Mouse (Mus musculus) gastrocnemius, adult 2 months (tissue): ENCODE data around the gene Miox. TPM values are rescaled to one million over a fixed set of nuclear protein-coding genes. Genes with fewer than 3 reads are reported as not detected.

Experiments used
- DNase-seq: peaks from one replicate; pipeline ENCODE4 v3.0.0; 2022
- H3K27ac ChIP-seq: fragments of 200-600 bp; 2 replicates; pipeline ENCODE4 v1.8.1; 2022; ENCODE audit warnings: mild to moderate bottlenecking
- H3K4me3 ChIP-seq: fragments of 200-600 bp; 2 replicates; pipeline ENCODE4 v1.8.1; 2022; ENCODE audit warnings: mild to moderate bottlenecking, moderate library complexity
- CTCF ChIP-seq: fragments of 200-600 bp; IDR thresholded peaks from 2 replicates; pipeline ENCODE4 v1.8.1; 2022; ENCODE audit warnings: antibody characterized with exemption, mild to moderate bottlenecking, moderate library complexity
- intact Hi-C: fragments of 180-260 bp; cut with DNase I; formaldehyde crosslinking; loops from one replicate; pipeline ENCODE4 v1.15.1; 2025
- long read RNA-seq, 2 experiments: library from polyadenylated mRNA; stranded (forward); transcript quantifications; one replicate each; pipeline ENCODE4 v2.0.0; 2021
- total RNA-seq, 2 experiments: library from RNA; stranded (reverse); gene quantifications; 2 replicates each; pipeline ENCODE4 v1.2.3; 2021

The Miox gene
- total RNA-seq = not detected
- long read RNA-seq, experiment 1 = 0 reads
- long read RNA-seq, experiment 2 = 0 reads

DNA sequence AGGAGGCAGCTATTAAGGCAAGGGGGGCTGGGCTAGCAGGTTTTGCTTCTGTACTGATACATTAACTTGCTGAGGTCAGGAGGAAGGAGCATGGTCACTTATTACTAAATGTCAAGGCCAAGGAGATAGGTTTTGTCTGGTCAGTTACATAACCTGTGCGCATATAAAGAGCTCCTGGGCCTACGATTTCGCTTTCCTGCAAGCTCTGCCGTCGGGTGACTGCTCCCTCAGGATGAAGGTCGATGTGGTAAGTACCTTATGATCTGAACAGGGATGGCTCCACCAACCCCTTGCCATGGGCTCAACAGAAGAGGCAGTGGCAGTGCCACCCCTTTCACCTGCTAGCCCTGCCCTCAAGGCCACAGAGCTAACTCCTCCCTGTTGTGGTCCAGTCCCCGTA, at the start of gene Miox:
Gene Miox (plus strand): TSS at position 128 of the 400 bp plus-strand sequence.
- DNase-seq = no peak
- Histone ChIP-seq H3K27ac (no peak within 1 kb of the TSS), H3K4me3 (no peak within 1 kb of the TSS)
- no peak for TF ChIP-seq CTCF
- intact Hi-C loops = no loop called here

DNA sequence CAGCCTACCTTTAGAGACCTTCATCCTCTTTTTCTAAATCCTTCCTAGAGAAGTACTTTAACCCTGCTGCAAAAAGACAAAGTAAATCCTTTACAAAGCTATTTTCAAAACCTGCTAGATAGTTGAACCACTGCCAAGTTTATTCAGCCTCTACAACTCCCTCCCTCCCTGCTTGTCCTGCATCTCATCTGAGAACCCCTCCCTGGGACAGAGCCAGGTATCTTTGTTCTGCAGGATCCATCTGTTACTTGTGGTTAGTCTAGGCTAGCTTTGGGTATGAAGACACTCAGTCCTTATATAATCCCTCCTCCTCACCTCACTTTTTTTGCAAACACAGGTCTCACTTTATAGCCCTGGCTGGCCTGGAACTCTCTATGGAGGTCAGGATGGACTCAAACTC, 49.2 kb upstream of the Miox start:
- DNase-seq = peak; percentile 8
- TF ChIP-seq CTCF = no peak
- no peak overlapping the region for H3K27ac ChIP-seq
- intact Hi-C loops = no loop called here
- no peak overlapping the region for H3K4me3 ChIP-seq

DNA sequence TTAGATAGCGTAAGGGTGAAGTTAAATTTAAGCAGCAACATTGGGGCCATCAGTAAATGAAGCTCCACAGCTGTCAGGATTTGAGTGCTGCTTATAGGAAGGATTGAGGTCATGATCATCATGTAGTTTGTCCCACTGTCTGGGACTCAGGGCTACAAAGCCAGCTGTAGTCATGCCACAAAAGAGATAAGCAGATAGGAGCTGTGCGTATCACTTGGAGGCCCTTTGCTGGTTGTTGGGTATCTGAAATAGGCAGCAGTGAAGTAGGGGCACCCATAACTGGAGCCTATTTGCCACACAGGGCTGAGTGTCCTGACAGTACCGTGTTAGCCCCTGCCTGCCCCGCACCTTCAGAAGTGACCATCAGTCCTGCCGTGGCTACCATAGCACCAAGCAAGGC, 48.7 kb upstream of the Miox start:
- no peak for TF ChIP-seq CTCF
- Histone ChIP-seq H3K4me3 (no peak overlapping the region), H3K27ac (no peak overlapping the region)
- peak; percentile 12 for DNase-seq
- intact Hi-C loops = no loop called here

DNA sequence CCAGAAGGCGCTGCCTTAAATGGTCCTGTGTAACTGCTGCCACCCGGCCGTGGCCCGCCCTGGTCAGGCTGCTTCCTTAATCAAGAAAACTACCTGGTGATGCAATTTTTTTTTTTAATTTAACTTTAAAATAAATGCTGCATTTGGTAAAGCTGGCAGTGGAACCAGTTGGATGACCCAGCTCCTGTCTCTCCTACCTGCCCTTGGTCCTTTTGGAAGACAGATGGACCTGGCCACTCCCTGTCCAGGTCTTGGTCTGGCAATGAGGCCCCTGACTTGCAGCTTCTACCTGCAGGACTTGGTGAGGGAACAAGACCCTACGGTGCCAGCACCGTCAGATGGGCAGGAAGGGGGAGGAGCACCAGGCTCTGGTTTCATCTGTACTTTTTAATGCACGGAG, 48.1 kb upstream of the Miox start:
- Histone ChIP-seq H3K27ac (no peak overlapping the region), H3K4me3 (no peak overlapping the region)
- intact Hi-C loops = no loop called here
- TF ChIP-seq CTCF = no peak
- DNase-seq = no peak

DNA sequence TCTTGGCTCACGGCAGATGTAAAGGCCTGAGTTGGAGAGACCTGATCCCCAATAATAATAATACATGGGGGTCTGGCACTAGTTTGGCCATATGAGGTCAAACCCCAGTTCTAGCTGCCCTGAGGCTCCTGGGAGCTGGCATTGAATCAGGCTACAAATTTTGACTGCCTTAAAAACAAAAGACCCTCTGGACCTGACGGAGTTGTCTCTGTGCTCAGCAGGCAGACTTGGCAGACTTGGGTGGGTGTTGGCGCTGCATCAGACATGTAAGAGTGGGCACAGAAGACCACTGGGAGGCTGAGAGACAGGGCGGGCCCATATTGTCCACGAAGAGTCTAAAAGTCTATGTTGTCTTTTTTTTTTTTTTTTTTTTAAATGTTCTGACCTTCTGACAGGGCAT, 47.6 kb upstream of the Miox start:
- H3K27ac ChIP-seq = no peak overlapping the region
- intact Hi-C loops = no loop called here
- H3K4me3 ChIP-seq = no peak overlapping the region
- no peak for TF ChIP-seq CTCF
- DNase-seq = no peak

DNA sequence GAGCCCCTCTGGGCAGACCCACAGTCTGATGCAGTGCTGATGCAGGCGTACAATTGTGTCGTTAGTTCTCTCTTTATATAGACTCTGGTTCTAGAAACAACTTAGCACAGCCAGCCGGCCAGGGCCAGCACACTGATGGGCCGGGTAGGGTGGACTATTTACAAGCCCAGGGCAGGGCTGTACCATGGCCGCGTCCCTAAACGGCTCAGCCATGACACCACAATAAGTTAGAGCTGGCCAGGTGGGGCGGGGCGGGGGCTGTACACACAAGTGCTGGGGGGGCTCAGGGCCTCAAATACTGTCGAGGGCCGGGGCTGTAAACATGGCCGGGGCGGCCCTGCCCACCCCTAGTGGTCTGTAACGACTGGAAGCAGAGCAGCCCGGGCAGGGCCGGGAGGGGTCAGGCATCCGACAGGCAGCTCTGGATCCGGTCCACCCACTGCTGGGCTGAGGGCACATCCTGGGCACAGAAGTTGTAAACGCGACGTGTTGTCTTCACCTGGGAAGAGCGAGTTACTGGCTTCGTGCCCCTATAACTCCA, 45.9 kb upstream of the Miox start:
- intact Hi-C loops = no loop called here
- H3K4me3 ChIP-seq = no peak overlapping the region
- H3K27ac ChIP-seq = no peak overlapping the region
- DNase-seq = no peak
- no peak for TF ChIP-seq CTCF

DNA sequence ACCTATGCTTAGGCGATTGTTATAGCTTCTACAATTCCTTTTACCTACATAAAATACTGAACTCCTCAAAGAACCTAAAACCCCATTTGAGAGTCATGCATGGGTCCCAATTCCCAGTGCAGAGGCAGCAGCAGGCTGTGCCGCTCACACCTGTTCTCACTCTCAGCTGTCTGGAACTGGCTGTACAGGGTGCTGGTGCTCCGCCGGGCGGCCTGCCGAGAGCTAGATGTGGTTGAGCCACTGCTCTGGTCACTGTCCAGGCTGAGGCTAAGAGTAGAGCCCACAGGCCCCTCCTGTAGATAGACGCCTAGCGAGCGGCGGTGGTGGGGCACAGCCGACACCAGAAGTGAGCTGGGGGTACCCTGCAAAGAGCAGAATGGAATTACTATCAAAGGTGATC, 44.7 kb upstream of the Miox start:
- H3K4me3 ChIP-seq = no peak overlapping the region
- DNase-seq = no peak
- intact Hi-C loops = no loop called here
- no peak overlapping the region for H3K27ac ChIP-seq
- no peak for TF ChIP-seq CTCF

DNA sequence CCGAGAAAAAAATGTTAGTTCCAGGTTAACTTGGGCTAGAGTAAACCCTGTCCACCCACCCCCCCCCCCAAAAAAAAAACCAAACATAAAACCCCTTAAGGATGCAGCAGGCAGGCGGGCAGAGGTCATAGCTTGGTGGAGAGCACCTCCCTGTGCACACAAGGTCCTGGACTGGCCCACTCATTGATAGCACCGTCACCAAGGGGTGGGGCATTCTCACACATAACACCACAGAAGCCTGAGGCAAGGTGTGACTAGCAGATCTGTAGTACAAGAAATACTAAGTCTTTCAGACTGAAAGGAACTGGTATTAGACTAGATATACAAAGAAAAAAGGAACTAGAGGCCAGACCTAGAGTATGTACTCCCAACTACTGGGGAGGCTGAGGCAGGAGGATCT, 42.7 kb upstream of the Miox start:
- no peak for TF ChIP-seq CTCF

DNA sequence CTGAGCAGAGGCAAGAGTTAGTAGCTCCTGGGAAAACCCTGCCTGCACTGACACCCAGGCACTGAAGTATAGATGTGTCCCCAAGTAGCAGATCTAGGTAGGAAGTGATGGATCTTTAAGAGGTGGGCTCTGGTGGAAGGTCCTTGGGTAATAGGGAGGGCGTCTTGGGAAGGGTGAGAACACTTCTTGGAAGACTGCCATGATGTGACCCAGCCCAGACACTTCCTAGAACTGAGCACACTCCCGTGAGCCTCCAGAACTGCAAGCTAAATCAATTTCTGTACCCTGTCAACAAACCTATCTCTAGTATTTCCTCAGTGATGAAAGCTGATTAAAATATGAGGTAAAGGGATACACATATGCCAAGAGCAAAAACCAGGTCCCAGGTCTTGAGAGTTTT, 41.4 kb upstream of the Miox start:
- intact Hi-C loops = no loop called here
- TF ChIP-seq CTCF = no peak

More for the DNA sequence above, 42.7 kb upstream of the Miox start:
- no peak overlapping the region for H3K4me3 ChIP-seq
- intact Hi-C loops = no loop called here
- no peak for DNase-seq
- no peak overlapping the region for H3K27ac ChIP-seq

DNA sequence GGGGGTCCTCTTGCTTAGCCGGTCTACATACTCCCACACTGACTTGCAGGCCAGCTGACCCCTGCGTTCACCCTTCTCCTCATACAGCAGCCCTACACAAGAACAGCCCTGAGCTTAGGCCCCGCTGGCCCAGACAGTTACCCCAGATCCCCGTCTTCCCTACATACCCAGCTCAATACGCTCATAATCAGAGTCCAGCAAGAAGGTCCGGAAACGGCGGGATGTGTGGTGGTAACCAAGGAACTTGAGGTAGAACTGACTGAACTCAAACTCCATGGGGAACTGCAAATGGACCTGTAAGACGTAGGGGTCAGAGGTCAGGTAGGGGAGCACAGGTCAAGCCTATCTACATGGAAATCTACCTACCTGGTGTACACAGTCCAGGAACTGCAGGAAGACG, 40.4 kb upstream of the Miox start:
- no peak overlapping the region for H3K4me3 ChIP-seq
- intact Hi-C loops = no loop called here
- DNase-seq = no peak
- no peak for TF ChIP-seq CTCF
- no peak overlapping the region for H3K27ac ChIP-seq

More for the DNA sequence above, 41.4 kb upstream of the Miox start:
- no peak for DNase-seq
- no peak overlapping the region for H3K27ac ChIP-seq
- no peak overlapping the region for H3K4me3 ChIP-seq

DNA sequence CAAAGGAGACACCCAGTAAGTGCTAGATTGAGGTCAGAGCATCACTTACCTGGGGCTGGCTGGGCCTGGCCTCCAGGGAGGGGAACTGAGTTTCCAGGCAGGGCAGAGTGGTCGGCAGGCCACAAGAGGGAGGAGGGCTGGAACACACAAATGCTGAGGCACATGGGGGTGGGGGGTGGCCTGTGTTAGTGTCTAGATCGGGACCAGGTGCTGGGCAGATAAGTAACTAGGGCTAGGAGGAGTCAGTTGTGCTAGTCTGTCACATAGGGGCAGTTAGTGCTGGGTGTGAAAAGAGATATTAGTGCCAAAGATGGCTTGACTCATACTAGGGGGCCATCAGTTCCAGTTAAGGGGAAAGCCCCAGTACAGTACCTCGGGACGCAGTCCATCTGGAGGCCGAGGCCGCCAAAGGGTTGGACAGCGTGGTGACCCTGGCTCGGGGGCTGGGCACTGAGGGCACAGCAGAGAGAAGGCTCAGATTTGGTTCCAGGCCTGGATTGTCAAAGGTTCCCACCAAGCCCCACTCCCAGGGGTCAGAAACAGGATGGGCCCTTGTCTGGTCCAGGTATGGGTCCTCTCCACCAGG, 38.5 kb upstream of the Miox start:
- no peak overlapping the region; the same call in 1 of the 2 replicates for H3K27ac ChIP-seq
- intact Hi-C loops = no loop called here
- no peak for TF ChIP-seq CTCF
- no peak for DNase-seq
- H3K4me3 ChIP-seq = no peak overlapping the region

DNA sequence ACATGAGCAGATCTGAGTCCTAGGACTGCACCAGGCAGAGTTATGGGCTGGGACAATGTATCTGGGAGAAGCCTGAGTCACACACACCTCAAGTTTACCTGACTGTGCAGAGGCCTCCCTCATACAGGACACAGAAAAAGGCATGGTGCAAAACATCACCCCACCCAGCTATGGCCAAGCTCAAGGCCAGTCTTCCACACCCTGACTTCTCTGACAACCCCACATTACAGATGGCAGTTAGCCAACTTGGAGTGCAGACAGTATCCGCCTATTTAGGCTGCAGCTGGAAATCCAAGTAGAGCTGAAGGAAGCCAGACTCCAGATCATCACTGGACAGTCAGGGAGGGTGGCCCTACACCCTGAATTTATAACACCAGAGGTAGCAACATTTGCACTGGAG, 37.7 kb upstream of the Miox start:
- no peak overlapping the region for H3K4me3 ChIP-seq
- TF ChIP-seq CTCF = no peak
- peak; percentile 63 for DNase-seq
- H3K27ac ChIP-seq = no peak overlapping the region; the same call in 1 of the 2 replicates
- intact Hi-C loops = no loop called here

DNA sequence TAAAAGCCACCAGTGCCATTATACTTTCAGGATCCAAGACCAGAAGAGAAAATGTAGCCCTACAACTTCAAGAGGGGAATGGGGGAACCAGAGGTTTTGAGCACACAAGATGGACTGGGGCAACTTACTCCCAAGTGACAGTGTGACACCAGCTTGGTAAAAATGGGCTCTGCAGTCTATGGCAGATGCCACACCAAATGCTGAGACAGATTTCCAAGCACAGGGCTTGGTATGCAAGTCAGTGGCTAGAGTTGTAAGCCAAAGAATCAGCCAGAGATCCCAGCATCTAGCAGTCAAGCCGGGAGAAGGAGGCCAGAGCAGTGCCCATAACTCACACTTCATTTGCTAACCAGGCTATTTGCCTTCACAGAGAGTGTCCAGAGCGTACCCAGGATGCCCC, 36.5 kb upstream of the Miox start:
- no peak overlapping the region for H3K4me3 ChIP-seq
- no peak for TF ChIP-seq CTCF
- DNase-seq = no peak
- no peak overlapping the region for H3K27ac ChIP-seq
- intact Hi-C loops = no loop called here

DNA sequence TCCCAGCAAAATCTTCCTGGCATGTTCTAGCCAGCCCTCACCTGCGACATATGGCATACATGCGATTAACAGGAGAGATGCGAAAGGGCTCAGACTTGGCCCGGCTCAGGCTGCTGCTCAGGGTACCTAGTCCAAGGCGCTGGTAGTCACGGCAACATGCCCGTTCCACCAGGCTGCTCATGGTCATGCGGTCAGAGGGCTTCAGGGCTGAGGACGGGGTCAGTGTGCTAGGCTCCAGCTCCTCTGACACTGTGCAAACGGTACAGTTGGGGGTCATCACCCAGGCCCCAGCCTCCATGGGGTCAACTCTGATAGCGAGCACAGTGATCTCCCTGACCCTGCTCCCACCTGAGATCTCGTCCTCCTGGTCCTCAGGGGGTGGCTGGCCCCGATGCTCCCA, 34.0 kb upstream of the Miox start:
- intact Hi-C loops = no loop called here
- no peak for DNase-seq
- H3K4me3 ChIP-seq = no peak overlapping the region
- no peak overlapping the region for H3K27ac ChIP-seq
- no peak for TF ChIP-seq CTCF
